Mouse (Mus musculus) cerebellum, adult 2 months (tissue): Measurements from ENCODE around the gene Usp16. TPM values are rescaled to one million over a fixed set of nuclear protein-coding genes. Genes with fewer than 3 reads are reported as not detected.

ENCODE experiments used
- DNase-seq, 2 experiments: peaks; one replicate each; pipeline ENCODE4 v3.0.0; 2021
- H3K27ac ChIP-seq: fragments of 200-500 bp; 2 replicates; pipeline ENCODE4 v1.5.1; 2012; ENCODE audit warnings: low read length, control low read depth, inconsistent platforms; ENCODE audit not compliant: insufficient read depth
- H3K27me3 ChIP-seq: fragments of 200-500 bp; 2 replicates; pipeline ENCODE4 v1.6.1; 2012; ENCODE audit warnings: inconsistent platforms, mild to moderate bottlenecking, low read length, moderate library complexity; ENCODE audit not compliant: control insufficient read depth, insufficient read depth
- H3K4me1 ChIP-seq: fragments of 200-500 bp; 2 replicates; pipeline ENCODE4 v1.6.1; 2011; ENCODE audit warnings: low read length; ENCODE audit not compliant: control insufficient read depth, insufficient read depth
- H3K4me3 ChIP-seq: fragments of 200-500 bp; replicated peaks from 2 replicates; pipeline ENCODE3; 2011; ENCODE audit warnings: mild to moderate bottlenecking, low read depth, low read length, control low read depth; ENCODE audit not compliant: insufficient read depth
- CTCF ChIP-seq: fragments of 200-500 bp; IDR thresholded peaks from 2 replicates; pipeline ENCODE4 v1.5.1; 2011; ENCODE audit warnings: low read depth, mild to moderate bottlenecking, control low read depth, low read length, moderate library complexity, borderline replicate concordance; ENCODE audit not compliant: insufficient read depth
- POLR2A ChIP-seq: fragments of 200-500 bp; IDR thresholded peaks from 2 replicates; pipeline ENCODE4 v1.6.1; 2011; ENCODE audit warnings: low read length, control low read depth, borderline replicate concordance; ENCODE audit not compliant: insufficient read depth
- WGBS: fragments of 180-500 bp; shearing (Covaris S2); methylation state at CpG from one replicate; pipeline ENCODE4 v1.1.7; 2018; 5-methylcytosine and 5-hydroxymethylcytosine counted together
- polyA plus RNA-seq: library from polyadenylated mRNA; depleted of rRNA; stranded (reverse); fragments of >200 nt; gene quantifications from 2 replicates; pipeline ENCODE4 v1.2.3, GENCODE M21; 2012; rRNA removed

Gene Usp16
- polyA plus RNA-seq, 1 experiment, result 65.5 TPM

- no peak overlapping the region for H3K27ac ChIP-seq
- H3K4me3 ChIP-seq, result no peak overlapping the region
- H3K27me3 ChIP-seq, result no peaks in the 10 kb centered on the region
- TF ChIP-seq CTCF, result no peak
- TF ChIP-seq POLR2A, result no peak
- 68% methylated on average over 6 of the region's 6 CpGs for WGBS
- DNase-seq, result no peak
- no peaks in the 10 kb centered on the region for H3K4me1 ChIP-seq
Measured at GRCm38 (mm10) chr16:87499556-87499955, 45.1 kb downstream of the Usp16 start.

GRCm38 (mm10) chr16:87501304-87502078 is 47.0 kb downstream of the Usp16 start:
- no peak for DNase-seq
- H3K27me3 ChIP-seq, result no peaks in the 10 kb centered on the region
- TF ChIP-seq CTCF (no peak), POLR2A (no peak)
- H3K27ac ChIP-seq, result no peak overlapping the region
- 66% methylated on average over 13 of the region's 13 CpGs for WGBS
- no peak overlapping the region for H3K4me3 ChIP-seq
- H3K4me1 ChIP-seq, result no peaks in the 10 kb centered on the region

- H3K4me1 ChIP-seq, result no peaks in the 10 kb centered on the region
- 46% methylated on average over 5 of the region's 5 CpGs for WGBS
- no peak for DNase-seq
Measured at GRCm38 (mm10) chr16:87511706-87512105, 57.2 kb downstream of the Usp16 start.

GRCm38 (mm10) chr16:87512331-87512730 is 57.8 kb downstream of the Usp16 start:
- WGBS, result 95% methylated on average over 14 of the region's 14 CpGs
- no peak overlapping the region for H3K4me3 ChIP-seq
- DNase-seq, result no peak
- no peaks in the 10 kb centered on the region for H3K4me1 ChIP-seq
- no peaks in the 10 kb centered on the region for H3K27me3 ChIP-seq
- H3K27ac ChIP-seq, result no peak overlapping the region
- no peak for TF ChIP-seq CTCF
- no peak for TF ChIP-seq POLR2A

More at GRCm38 (mm10) chr16:87511706-87512105, 57.2 kb downstream of the Usp16 start:
- H3K27me3 ChIP-seq, result no peaks in the 10 kb centered on the region
- TF ChIP-seq POLR2A (no peak), CTCF (no peak)
- H3K27ac ChIP-seq, result no peak overlapping the region
- no peak overlapping the region for H3K4me3 ChIP-seq

- Histone ChIP-seq H3K4me3 (no peak overlapping the region), H3K4me1 (no peaks in the 10 kb centered on the region), H3K27ac (no peak overlapping the region), H3K27me3 (no peaks in the 10 kb centered on the region)
- TF ChIP-seq POLR2A (no peak), CTCF (no peak)
- no peak for DNase-seq
- WGBS, result 93% methylated on average over 5 of the region's 5 CpGs
Measured at GRCm38 (mm10) chr16:87524228-87524627, 69.7 kb downstream of the Usp16 start.

- Histone ChIP-seq H3K27ac (no peak overlapping the region), H3K27me3 (no peaks in the 10 kb centered on the region), H3K4me1 (no peaks in the 10 kb centered on the region), H3K4me3 (no peak overlapping the region)
- WGBS, result 60% methylated on average over 8 of the region's 8 CpGs
- no peak for TF ChIP-seq CTCF
- TF ChIP-seq POLR2A, result no peak
- no peak for DNase-seq
Measured at GRCm38 (mm10) chr16:87527553-87528249, 73.2 kb downstream of the Usp16 start.

GRCm38 (mm10) chr16:87528755-87529154 is 74.3 kb downstream of the Usp16 start:
- WGBS, result 67% methylated on average over 10 of the region's 10 CpGs

More at GRCm38 (mm10) chr16:87528755-87529154, 74.3 kb downstream of the Usp16 start:
- Histone ChIP-seq H3K27me3 (no peaks in the 10 kb centered on the region), H3K4me3 (no peak overlapping the region), H3K4me1 (no peaks in the 10 kb centered on the region), H3K27ac (no peak overlapping the region)
- TF ChIP-seq POLR2A, result no peak
- TF ChIP-seq CTCF, result no peak
- DNase-seq, result no peak

Other genes starting within 250 kb of the Usp16 start
- 20.4 and 20.5 TPM in 2 replicates for gene N6amt1, start 100.5 kb upstream of the Usp16 start, polyA plus RNA-seq
- gene Ltn1, start 22.1 kb upstream of the Usp16 start, polyA plus RNA-seq, result 16.5 and 17.6 TPM in 2 replicates
- gene Rwdd2b, start 14.1 kb upstream of the Usp16 start, polyA plus RNA-seq, result 10.2 and 11.5 TPM in 2 replicates
- 155 and 158 TPM in 2 replicates for gene Cct8, start 41.2 kb downstream of the Usp16 start, polyA plus RNA-seq
- 0.98 and 1.00 TPM in 2 replicates for gene Map3k7cl, start 98.6 kb downstream of the Usp16 start, polyA plus RNA-seq
- gene Bach1, start 244.2 kb downstream of the Usp16 start, polyA plus RNA-seq, result 8.5 and 8.7 TPM in 2 replicates